Mouse (Mus musculus) spleen, embryonic (tissue): ENCODE data around the gene Ogfod3.

Experiments
- CTCF ChIA-PET: fragments of 350-600 bp; sonication (Branson Sonifier 250); formaldehyde crosslinking; loops from one replicate; lab custom pipeline; 2022; lab: Charles Lee

The Ogfod3 gene

GRCm38 (mm10) chr11:121204161-121205006 lies at the start of gene Ogfod3, which contains the start of gene Hexdc:
Gene Ogfod3 (minus strand): TSS chr11:121204711.
Gene Hexdc (plus strand): TSS chr11:121204433.
- CTCF ChIA-PET, result no interaction called here

DNA sequence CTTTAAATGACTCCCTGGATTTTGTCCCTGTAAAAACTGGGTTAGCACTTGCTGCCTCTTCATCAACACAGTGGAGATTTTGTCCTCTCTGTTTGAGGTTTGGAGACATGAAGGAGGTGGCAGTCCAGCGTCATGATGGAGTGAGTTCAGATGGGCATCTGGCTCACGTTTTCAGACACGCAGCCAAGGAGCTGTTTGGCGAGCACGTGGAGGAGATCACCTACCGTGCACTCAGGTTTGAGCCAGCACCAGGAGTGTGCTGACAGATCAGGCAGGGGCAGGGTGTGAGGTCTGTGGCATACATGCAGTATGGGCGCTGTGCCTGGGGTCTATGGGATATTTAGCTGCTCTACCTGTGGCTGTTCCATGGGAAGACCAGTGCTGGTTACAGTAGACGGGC lies 45.7 kb upstream of the Ogfod3 start:
- CTCF ChIA-PET, result no interaction called here

GRCm38 (mm10) chr11:121239669-121240068 lies 35.2 kb upstream of the Ogfod3 start:
- CTCF ChIA-PET, result interaction anchor here (0.6 kb wide), 1 partner anchor 644 kb away, joined by 4 read pairs; no protein-coding TSS in a partner anchor

DNA sequence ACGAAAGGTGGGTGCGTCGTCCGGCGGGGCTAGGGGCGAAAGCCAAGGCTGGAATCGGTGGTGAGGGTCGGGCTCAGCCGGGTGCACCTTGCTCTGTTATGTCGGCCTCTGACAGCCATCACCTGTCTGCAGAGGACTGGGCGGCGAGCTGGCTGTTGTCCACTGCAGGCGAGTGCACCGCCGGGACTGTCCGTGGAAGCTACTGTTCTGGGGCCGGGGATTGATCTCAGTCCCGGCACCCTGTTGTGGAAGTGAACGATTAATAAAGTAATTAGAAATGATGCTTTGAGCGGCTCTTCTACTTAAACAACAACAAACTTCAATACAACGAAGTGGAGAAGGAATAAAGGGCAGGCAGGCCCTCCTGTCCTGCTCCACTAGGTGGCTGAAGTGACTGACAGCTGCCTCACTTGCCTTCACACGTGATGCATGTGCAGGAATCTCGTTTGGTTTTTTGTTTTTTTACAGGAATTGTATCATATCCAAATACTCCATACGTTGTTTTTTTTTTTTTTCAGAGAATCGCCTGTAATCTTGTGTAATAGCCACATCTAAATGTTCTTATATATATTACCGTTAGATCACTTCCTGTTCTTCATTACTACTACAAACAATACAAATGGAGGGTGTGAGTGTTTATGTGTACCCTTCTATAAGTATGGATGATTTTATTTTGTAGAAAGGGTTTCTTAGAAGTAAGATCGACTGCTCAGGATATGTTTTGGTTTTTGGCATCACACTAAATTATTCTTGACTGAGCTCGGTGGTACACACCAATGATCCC lies 33.0 kb upstream of the Ogfod3 start:
- CTCF ChIA-PET, result interaction anchor here (0.5 to 0.7 kb wide), 2 partner anchors 9 to 80 kb away, joined by 3 to 4 read pairs; no protein-coding TSS in a partner anchor

- CTCF ChIA-PET, result interaction anchor here (0.6 kb wide), 1 partner anchor 239 kb away, joined by 3 read pairs; no protein-coding TSS in a partner anchor
These were observed 32.2 kb upstream of the Ogfod3 start, which contains the start of gene Narf for GRCm38 (mm10) chr11:121236564-121237344. Gene Narf (plus strand): TSS chr11:121237253.

- CTCF ChIA-PET, result no interaction called here
These were observed 31.1 kb upstream of the Ogfod3 start for GRCm38 (mm10) chr11:121235475-121236238.

DNA sequence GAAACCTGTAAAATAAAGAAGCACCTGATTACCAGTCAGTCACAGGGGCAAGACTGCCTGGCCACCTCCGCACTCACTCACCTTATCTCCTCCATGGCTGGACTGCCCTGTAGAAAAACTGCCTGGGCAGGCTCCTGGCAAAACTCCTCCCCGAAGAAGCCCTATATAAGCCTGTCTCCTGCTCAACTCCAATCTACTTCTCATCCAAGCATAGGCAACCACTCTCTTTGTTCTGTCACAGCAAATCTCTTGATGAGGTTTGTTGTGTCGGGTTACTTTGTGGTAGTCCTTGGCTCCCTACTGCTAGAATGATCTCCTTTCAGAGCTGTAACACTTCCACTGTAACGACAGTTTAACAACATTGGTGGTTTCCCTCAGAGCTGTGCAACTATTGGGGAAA lies 28.2 kb upstream of the Ogfod3 start:
- CTCF ChIA-PET, result no interaction called here

GRCm38 (mm10) chr11:121231628-121232291 lies 27.2 kb upstream of the Ogfod3 start:
- CTCF ChIA-PET, result no interaction called here

DNA sequence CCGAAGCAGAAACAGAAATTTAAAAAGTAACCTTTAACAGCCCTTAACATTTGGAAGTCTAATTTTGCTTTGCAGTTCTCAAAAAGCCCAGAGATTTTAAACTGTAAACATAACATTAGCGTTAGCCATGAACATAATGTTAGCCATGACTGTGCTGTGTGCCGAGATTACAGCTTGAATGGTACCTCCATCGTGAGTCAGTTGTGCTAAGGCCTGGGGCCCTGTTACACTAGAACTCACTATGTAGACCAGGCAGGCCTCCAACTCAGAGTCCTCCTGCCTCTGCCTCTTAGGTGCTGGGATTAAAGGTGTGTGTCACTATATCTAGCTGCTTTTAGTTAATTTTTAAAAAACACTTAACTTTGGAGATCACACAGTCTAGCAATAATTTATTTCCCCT lies 26.7 kb upstream of the Ogfod3 start:
- CTCF ChIA-PET, result interaction anchor here (0.6 kb wide), 1 partner anchor 921 kb away, joined by 4 read pairs; no protein-coding TSS in a partner anchor

DNA sequence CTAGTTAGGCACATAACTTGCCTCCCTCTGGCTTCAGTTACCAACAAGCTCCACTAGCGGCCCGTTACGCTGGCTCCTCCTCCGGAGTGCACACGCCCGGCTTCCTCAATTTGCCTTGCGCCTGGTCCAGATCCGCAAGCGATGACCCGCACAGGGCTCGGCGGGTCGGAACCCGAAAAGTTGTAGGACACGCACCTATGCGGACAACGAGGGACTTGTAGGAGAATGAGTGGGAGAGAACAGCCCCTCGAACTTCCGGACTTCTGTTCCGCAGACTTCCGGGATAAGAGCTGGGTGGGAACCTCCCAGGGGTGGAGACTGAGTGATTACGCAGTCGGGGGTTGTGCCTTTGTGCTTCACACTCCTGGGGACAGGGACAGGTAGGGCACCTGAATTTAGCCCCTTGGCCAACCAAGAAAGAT lies 24.5 kb upstream of the Ogfod3 start, which contains the start of gene Cybc1:
Gene Cybc1, minus strand, starts transcription at position 305 of the 422 bp plus-strand sequence.
- CTCF ChIA-PET, result interaction anchor here (0.6 to 1.1 kb wide), 2 partner anchors 15 to 120 kb away, joined by 3 to 7 read pairs; no protein-coding TSS in a partner anchor

DNA sequence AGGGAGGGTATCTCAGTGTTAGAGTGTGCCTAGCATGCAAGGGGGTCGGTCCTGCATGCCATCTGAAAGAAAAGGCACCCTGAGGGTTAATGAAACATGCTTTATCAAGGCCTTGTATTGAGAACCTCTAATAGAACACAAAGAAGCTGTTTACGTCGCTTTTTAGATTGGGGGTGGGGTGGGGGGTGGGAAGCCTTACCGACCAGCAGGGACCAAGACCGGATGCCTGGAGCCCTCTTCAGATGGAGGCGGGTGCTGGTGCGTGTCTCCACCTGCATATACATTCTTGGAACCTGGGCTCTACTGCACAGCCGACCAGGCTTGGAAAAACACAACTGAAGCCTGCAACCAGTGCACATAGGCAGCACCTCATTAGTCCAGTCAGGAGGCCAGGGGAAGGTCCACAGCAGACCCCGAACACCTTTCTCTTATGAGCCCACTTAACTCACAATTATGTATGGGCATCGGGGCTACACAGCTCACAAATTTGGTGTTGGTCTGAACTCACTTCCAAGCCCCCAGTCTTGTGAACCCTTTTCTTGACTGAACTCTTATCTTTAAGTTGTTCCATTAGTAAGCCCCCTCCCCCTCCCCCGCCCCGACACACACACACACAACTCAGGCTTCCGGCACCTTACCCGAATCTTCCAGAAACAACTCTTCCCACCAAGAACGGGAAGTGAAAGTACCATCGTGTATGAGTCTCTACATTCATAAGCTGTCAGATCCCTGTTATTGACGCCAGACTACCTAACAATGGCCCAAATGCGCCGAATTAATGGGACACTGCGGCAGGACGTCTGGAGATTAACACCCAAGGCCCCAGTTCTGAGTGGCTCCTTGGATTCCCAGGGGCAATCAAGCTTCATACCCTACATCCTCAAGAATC lies 23.9 kb upstream of the Ogfod3 start:
- CTCF ChIA-PET, result interaction anchor here (0.6 to 1.1 kb wide), 4 partner anchors 9 to 198 kb away, joined by 3 to 7 read pairs (median 4); no protein-coding TSS in a partner anchor

- CTCF ChIA-PET, result interaction anchor here (0.6 kb wide), 1 partner anchor 1055 kb away, joined by 18 read pairs; no protein-coding TSS in a partner anchor
These were observed 17.0 kb upstream of the Ogfod3 start for GRCm38 (mm10) chr11:121221321-121222010.

GRCm38 (mm10) chr11:121220771-121221170 lies 16.3 kb upstream of the Ogfod3 start:
- CTCF ChIA-PET, result interaction anchor here (0.6 kb wide), 1 partner anchor 393 kb away, joined by 6 read pairs; no protein-coding TSS in a partner anchor

DNA sequence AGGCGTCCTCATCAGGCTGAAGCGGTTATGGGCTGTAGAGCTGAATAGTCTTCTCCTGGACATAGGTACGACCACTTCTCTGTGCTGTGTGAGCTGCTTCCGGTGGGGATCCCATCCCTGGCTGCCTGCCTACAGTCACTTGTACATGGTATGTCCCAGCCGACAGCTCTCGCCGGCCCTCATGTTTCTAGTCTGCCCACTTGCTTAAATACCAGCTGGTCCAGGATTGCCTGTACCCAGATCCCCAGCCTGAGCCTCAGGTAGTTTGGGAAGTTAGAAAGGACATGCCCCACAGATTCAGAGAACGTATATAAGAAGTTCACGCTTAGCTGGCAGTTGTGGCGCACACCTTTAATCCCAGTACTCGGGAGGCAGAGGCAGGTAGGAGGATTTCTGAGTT lies 15.3 kb upstream of the Ogfod3 start:
- CTCF ChIA-PET, result no interaction called here

DNA sequence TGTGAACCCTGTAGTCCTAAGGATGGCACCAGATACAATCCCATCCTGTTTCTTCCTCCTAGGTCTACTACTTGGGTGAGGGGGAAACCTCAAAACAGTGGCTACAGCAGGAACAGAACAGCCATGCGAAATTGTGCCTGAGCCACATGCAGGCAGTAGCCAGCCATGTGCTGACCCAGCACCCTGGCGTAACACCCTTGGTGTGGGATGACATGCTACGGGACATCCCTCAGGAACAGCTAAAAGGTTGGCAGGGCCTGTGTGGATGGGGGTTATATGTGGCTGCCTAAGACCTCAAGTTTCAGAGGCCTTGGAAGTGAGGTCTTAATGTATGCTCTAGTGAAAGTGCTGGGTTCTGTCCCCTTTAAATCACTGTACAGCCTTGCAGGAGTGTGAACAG lies 12.3 kb upstream of the Ogfod3 start:
- CTCF ChIA-PET, result no interaction called here

GRCm38 (mm10) chr11:121203859-121204160 lies 701 bp downstream of the Ogfod3 start:
- CTCF ChIA-PET, result no interaction called here

DNA sequence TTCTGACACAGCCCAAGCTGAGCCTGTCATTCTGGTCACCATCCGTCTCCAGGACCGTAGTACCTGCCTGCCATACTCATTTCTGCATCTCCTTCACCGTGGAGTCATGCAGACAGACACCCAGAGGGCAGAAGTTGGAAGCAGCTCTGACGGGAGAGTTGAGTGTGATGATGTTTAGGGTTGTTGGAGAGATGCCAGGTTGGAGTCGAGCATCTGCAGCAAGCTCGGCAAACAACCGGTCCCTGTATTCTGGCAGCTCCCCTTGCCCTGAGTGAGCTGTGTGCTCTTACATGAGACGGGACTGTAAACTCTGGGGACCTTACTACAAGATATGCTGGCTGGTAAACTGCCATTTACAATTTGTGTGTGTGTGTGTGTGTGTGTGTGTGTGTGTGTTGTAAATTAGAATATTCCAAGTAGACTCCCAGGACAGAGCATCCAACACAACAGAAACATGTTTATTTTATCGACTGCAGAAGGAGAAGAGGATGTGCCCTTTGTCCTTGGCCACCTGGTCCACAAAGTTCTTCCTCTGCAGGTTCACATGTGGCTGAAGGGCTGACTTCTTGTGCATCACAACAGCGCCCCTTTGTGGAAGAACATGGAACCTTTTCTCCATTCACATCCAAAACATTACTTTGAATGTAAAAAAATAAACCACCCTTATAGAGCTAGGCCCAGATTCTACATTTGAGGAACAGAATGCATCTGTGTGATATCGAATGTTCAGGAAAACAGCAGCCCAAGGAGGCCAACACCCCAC lies 2.9 kb downstream of the Ogfod3 start:
- CTCF ChIA-PET, result interaction anchor here (0.7 kb wide), 1 partner anchor 77 kb away, joined by 7 read pairs; no protein-coding TSS in a partner anchor
